Mouse (Mus musculus) heart, embryonic 15.5 days (tissue): ENCODE measurements around the gene Pif1. TPM values are rescaled to one million over a fixed set of nuclear protein-coding genes. Genes with fewer than 3 reads are reported as not detected.

Source experiments
- ATAC-seq: fragments of 200-750 bp; cut with Nextera tagmentation; replicated peaks from 2 replicates; pipeline ENCODE4 v1.8.0; 2017; ENCODE audit warnings: low read depth, moderate TSS enrichment; ENCODE audit not compliant: insufficient number of reproducible peaks, insufficient read depth, low FRiP score
- H3K27ac ChIP-seq: fragments of 300-500 bp; sonication (generic); 2 replicates; pipeline ENCODE4 v1.5.1; 2015; ENCODE audit warnings: mild to moderate bottlenecking, inconsistent platforms
- H3K27me3 ChIP-seq: fragments of 300-500 bp; sonication (generic); 2 replicates; pipeline ENCODE4 v1.6.1; 2015; ENCODE audit warnings: inconsistent platforms
- H3K36me3 ChIP-seq: fragments of 300-500 bp; sonication (generic); 2 replicates; pipeline ENCODE4 v1.6.1; 2015; ENCODE audit warnings: mild to moderate bottlenecking, inconsistent platforms
- H3K4me1 ChIP-seq: fragments of 300-500 bp; sonication (generic); replicated peaks from 2 replicates; pipeline ENCODE4 v1.6.1; 2015; ENCODE audit warnings: inconsistent platforms
- H3K4me2 ChIP-seq: fragments of 300-500 bp; sonication (generic); 2 replicates; pipeline ENCODE4 v1.6.1; 2015; ENCODE audit warnings: inconsistent platforms, mild to moderate bottlenecking, moderate library complexity
- H3K4me3 ChIP-seq: fragments of 300-500 bp; sonication (generic); 2 replicates; pipeline ENCODE4 v1.5.1; 2015; ENCODE audit warnings: mild to moderate bottlenecking, inconsistent platforms
- H3K9ac ChIP-seq: fragments of 300-500 bp; sonication (generic); 2 replicates; pipeline ENCODE4 v1.6.1; 2015; ENCODE audit warnings: mild to moderate bottlenecking, inconsistent platforms
- H3K9me3 ChIP-seq: fragments of 300-500 bp; sonication (generic); replicated peaks from 2 replicates; pipeline ENCODE4 v1.6.1; 2016; ENCODE audit warnings: inconsistent platforms
- WGBS: fragments of 180-500 bp; shearing (Covaris S2); methylation state at CpG from one replicate; pipeline ENCODE4 v1.1.7; 2015; ENCODE audit warnings: mixed read lengths; 5-methylcytosine and 5-hydroxymethylcytosine counted together
- polyA plus RNA-seq: library from polyadenylated mRNA; unstranded; fragments of >200 nt; fragmentation: Nextera tagmentation; extraction: Ambion mirVana; gene quantifications from 2 replicates; pipeline ENCODE4 v1.2.1, GENCODE M21; 2015

Pif1 gene
- polyA plus RNA-seq, 1 experiment from 2014 or later, result 9.8 TPM

GRCm38 (mm10) chr9:65549139-65549538 lies 37.8 kb upstream of the Pif1 start:
- H3K27ac ChIP-seq, result no peak overlapping the region
- H3K4me3 ChIP-seq, result no peak overlapping the region
- H3K4me2 ChIP-seq, result no peak overlapping the region
- WGBS, result 86% methylated on average over 3 of the region's 3 CpGs
- no peak overlapping the region for H3K9ac ChIP-seq
- peaks cover 61% of the 10 kb centered on the region for H3K4me1 ChIP-seq
- H3K9me3 ChIP-seq, result no peaks in the 10 kb centered on the region
- no peak for ATAC-seq
- H3K27me3 ChIP-seq, result no peaks in the 10 kb centered on the region
- H3K36me3 ChIP-seq, result no peaks in the 10 kb centered on the region

- Histone ChIP-seq H3K4me3 (no peak overlapping the region), H3K4me2 (no peak overlapping the region), H3K9ac (no peak overlapping the region), H3K27me3 (no peaks in the 10 kb centered on the region), H3K27ac (peak overlapping the region; percentile 92), H3K36me3 (no peaks in the 10 kb centered on the region), H3K9me3 (no peaks in the 10 kb centered on the region), H3K4me1 (peaks cover 65% of the 10 kb centered on the region)
- WGBS, result 83% methylated on average over 5 of the region's 5 CpGs
- ATAC-seq, result no peak
Observed at GRCm38 (mm10) chr9:65549643-65550042, 37.3 kb upstream of the Pif1 start.

GRCm38 (mm10) chr9:65550079-65550831 lies 36.7 kb upstream of the Pif1 start:
- no peak for ATAC-seq
- 17% methylated on average over 7 of the region's 7 CpGs for WGBS
- no peak overlapping the region for H3K4me2 ChIP-seq
- peaks cover 69% of the 10 kb centered on the region for H3K4me1 ChIP-seq
- peak overlapping the region; percentile 27 for H3K9ac ChIP-seq
- no peaks in the 10 kb centered on the region for H3K9me3 ChIP-seq
- H3K27me3 ChIP-seq, result no peaks in the 10 kb centered on the region
- peak overlapping the region; percentile 92 for H3K27ac ChIP-seq
- H3K4me3 ChIP-seq, result no peak overlapping the region
- no peaks in the 10 kb centered on the region for H3K36me3 ChIP-seq

- Histone ChIP-seq H3K27ac (peak overlapping the region; percentile 92), H3K27me3 (no peaks in the 10 kb centered on the region), H3K36me3 (peaks cover 2% of the 10 kb centered on the region; the same call in 1 of the 2 replicates), H3K9ac (peak overlapping the region; percentile 27), H3K4me3 (no peak overlapping the region), H3K4me1 (peaks cover 65% of the 10 kb centered on the region), H3K4me2 (no peak overlapping the region), H3K9me3 (no peaks in the 10 kb centered on the region)
- 4% methylated on average over 5 of the region's 5 CpGs for WGBS
- peak; percentile 86 for ATAC-seq
Observed at GRCm38 (mm10) chr9:65551035-65551434, 35.9 kb upstream of the Pif1 start.

GRCm38 (mm10) chr9:65552141-65552540 lies 34.8 kb upstream of the Pif1 start:
- ATAC-seq, result no peak
- 81% methylated on average over 5 of the region's 5 CpGs for WGBS
- H3K4me1 ChIP-seq, result peaks cover 54% of the 10 kb centered on the region

GRCm38 (mm10) chr9:65552711-65553110 lies 34.2 kb upstream of the Pif1 start:
- no peak for ATAC-seq
- Histone ChIP-seq H3K9ac (no peak overlapping the region), H3K27ac (0 out of 2 replicates have a peak overlapping the region, but pooled peaks have one; percentile 92), H3K4me3 (no peak overlapping the region), H3K9me3 (no peaks in the 10 kb centered on the region), H3K4me2 (no peak overlapping the region), H3K4me1 (peaks cover 52% of the 10 kb centered on the region), H3K27me3 (no peaks in the 10 kb centered on the region), H3K36me3 (peaks cover 17% of the 10 kb centered on the region; the same call in 1 of the 2 replicates)
- whole genome bisulfite sequencing, result 93% methylated on average over 2 of the region's 2 CpGs

More at GRCm38 (mm10) chr9:65552141-65552540, 34.8 kb upstream of the Pif1 start:
- H3K4me2 ChIP-seq, result no peak overlapping the region
- peaks cover 13% of the 10 kb centered on the region; the same call in 1 of the 2 replicates for H3K36me3 ChIP-seq
- H3K9me3 ChIP-seq, result no peaks in the 10 kb centered on the region
- H3K9ac ChIP-seq, result no peak overlapping the region
- H3K27ac ChIP-seq, result peak overlapping the region; percentile 92
- H3K4me3 ChIP-seq, result no peak overlapping the region
- H3K27me3 ChIP-seq, result no peaks in the 10 kb centered on the region

- no peak overlapping the region for H3K4me2 ChIP-seq
- no peaks in the 10 kb centered on the region for H3K27me3 ChIP-seq
- peak overlapping the region; percentile 38; the same call in 1 of the 2 replicates for H3K27ac ChIP-seq
- no peak overlapping the region for H3K4me3 ChIP-seq
- ATAC-seq, result peak; percentile 33; the same call in 1 of the 2 replicates
- 20% methylated on average over 5 of the region's 5 CpGs for WGBS
- H3K4me1 ChIP-seq, result peaks cover 37% of the 10 kb centered on the region
- H3K36me3 ChIP-seq, result peaks cover 32% of the 10 kb centered on the region
- H3K9ac ChIP-seq, result no peak overlapping the region
- no peaks in the 10 kb centered on the region for H3K9me3 ChIP-seq
Observed at GRCm38 (mm10) chr9:65555001-65555405, 32.0 kb upstream of the Pif1 start.

- Histone ChIP-seq H3K4me1 (peaks cover 31% of the 10 kb centered on the region), H3K36me3 (peaks cover 38% of the 10 kb centered on the region), H3K9ac (no peak overlapping the region), H3K4me2 (no peak overlapping the region), H3K9me3 (no peaks in the 10 kb centered on the region), H3K27me3 (no peaks in the 10 kb centered on the region), H3K27ac (peak overlapping the region; percentile 38; the same call in 1 of the 2 replicates), H3K4me3 (no peak overlapping the region)
- no peak for ATAC-seq
- 79% methylated on average over 4 of the region's 4 CpGs for WGBS
Observed at GRCm38 (mm10) chr9:65555621-65556020, 31.3 kb upstream of the Pif1 start.

GRCm38 (mm10) chr9:65556349-65556748 lies 30.6 kb upstream of the Pif1 start:
- no peak for ATAC-seq
- no peak overlapping the region for H3K27ac ChIP-seq
- H3K4me1 ChIP-seq, result peaks cover 28% of the 10 kb centered on the region
- no peak overlapping the region for H3K4me2 ChIP-seq
- peaks cover 38% of the 10 kb centered on the region for H3K36me3 ChIP-seq
- no peak overlapping the region for H3K4me3 ChIP-seq
- H3K9me3 ChIP-seq, result no peaks in the 10 kb centered on the region
- WGBS, result 90% methylated on average over 8 of the region's 8 CpGs
- no peak overlapping the region for H3K9ac ChIP-seq
- H3K27me3 ChIP-seq, result no peaks in the 10 kb centered on the region

- Histone ChIP-seq H3K4me3 (no peak overlapping the region), H3K4me1 (peaks cover 29% of the 10 kb centered on the region), H3K27me3 (no peaks in the 10 kb centered on the region), H3K4me2 (no peak overlapping the region), H3K36me3 (peaks cover 38% of the 10 kb centered on the region), H3K9me3 (no peaks in the 10 kb centered on the region), H3K9ac (no peak overlapping the region), H3K27ac (no peak overlapping the region)
- no peak for ATAC-seq
- WGBS, result 98% methylated on average over 5 of the region's 5 CpGs
Observed at GRCm38 (mm10) chr9:65556979-65557378, 30.0 kb upstream of the Pif1 start.

GRCm38 (mm10) chr9:65558806-65559205 lies 28.2 kb upstream of the Pif1 start:
- no peak overlapping the region for H3K4me2 ChIP-seq
- no peak overlapping the region for H3K27ac ChIP-seq
- H3K9me3 ChIP-seq, result no peaks in the 10 kb centered on the region
- H3K36me3 ChIP-seq, result peaks cover 41% of the 10 kb centered on the region
- no peak overlapping the region for H3K9ac ChIP-seq
- no peak overlapping the region for H3K4me3 ChIP-seq
- ATAC-seq, result no peak
- 88% methylated on average over 6 of the region's 6 CpGs for WGBS
- H3K27me3 ChIP-seq, result no peaks in the 10 kb centered on the region
- H3K4me1 ChIP-seq, result peaks cover 31% of the 10 kb centered on the region

GRCm38 (mm10) chr9:65561016-65561415 lies 25.9 kb upstream of the Pif1 start:
- H3K27ac ChIP-seq, result no peak overlapping the region
- H3K9me3 ChIP-seq, result no peaks in the 10 kb centered on the region
- no peak overlapping the region for H3K4me2 ChIP-seq
- H3K9ac ChIP-seq, result no peak overlapping the region
- peaks cover 48% of the 10 kb centered on the region for H3K36me3 ChIP-seq
- WGBS, result 75% methylated on average over 4 of the region's 4 CpGs
- H3K27me3 ChIP-seq, result no peaks in the 10 kb centered on the region
- H3K4me3 ChIP-seq, result no peak overlapping the region
- peaks cover 22% of the 10 kb centered on the region for H3K4me1 ChIP-seq
- 0 out of 2 replicates have a peak, but pooled peaks have one; percentile 14 for ATAC-seq
